Mouse (Mus musculus): ENCODE data around the gene Cd300lg.

The Cd300lg gene

DNA sequence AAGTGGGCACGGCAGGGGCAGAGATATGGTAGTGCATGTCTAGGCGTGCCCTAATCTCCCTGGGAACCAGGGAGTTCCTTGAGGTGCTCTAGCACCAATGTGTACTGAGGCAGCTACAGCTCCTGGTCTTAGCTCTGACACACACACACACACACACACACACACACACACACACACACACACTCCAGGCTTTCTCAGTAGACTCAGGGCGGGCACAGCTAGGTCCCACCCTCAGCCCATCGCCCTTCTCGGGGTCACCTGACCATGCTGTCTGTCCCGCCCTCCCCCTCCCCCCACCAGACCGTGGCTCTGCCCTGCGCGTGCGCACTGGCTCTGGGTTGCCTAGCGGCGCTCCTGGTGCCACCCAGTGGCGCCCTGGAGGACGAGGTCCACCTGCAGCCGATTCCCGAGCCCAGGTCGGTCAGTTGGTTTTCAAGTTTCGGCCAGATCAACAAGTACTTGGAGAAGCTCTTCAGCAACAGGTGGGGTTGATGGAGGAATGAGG is 55.6 kb downstream of the Cd300lg start:
- peak; percentile 80 to 91 for DNase-seq (ENCODE audit: low spot score in 2 of 2)

DNA sequence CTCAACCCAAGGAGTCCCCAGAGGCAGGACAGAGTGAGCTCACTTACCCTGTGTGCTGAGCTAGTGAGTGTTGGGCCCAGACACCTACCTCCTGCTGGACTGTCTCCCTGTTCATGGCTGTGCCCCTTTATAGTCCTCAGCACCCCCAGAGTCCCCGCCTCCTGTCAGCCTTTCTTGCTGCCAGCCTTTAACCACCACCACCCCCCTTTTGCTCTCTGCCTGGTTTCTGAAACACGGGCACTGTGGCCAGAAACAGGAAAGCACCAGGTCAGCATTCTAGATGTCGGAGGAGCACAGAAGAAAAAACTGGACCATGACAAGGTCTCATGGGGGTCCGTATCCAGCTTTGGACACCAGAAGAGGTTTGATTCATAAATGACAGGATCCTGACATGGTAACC is 59.9 kb downstream of the Cd300lg start, which contains the start of gene Ppy:
Ppy (minus strand) TSS at position 101 of the 400 bp plus-strand sequence.
- DNase-seq (ENCODE audit: low spot score in 2 of 2) = no peak

DNA sequence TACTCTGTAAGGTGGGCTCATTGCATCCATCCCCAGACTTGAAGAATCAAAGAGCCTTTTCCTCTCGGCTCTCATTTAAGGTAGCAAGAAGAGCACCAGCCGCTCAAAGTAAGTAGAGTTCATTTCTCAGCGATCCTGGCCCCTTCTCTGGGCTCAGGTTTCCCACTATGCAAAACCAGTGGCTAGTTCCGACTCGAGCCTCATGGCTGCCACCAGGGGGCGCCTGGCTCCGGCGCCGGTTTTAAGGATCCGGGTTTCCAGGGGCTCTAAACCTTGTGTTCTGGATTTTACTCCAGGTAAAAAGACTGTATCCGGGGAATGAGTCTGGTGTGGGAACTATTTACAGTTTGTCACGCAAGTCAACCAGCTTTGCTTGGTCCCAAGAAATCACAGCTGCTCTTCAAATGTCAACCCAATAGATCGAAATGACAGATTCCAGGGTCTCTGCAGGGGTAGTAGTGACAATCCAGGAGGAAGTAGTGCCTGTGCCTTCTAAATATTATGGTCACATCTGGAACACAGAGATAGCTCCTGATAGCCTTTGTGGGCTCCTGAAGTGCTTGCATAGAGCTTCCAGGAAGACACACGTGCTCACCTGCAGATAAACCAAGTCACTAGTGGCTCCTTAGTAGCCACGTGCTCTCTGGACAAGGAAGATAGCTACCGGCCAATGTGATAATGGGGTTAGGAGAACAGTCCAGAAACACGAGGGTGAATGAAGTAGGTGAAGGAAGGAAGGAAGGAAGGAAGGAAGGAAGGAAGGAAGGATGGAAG is 61.4 kb downstream of the Cd300lg start:
- peak; percentile 57 to 87 for DNase-seq (ENCODE audit: low spot score in 2 of 2)
